Mouse (Mus musculus): Measurements from ENCODE around the gene Cyb561d2. TPM values are rescaled to one million over a fixed set of nuclear protein-coding genes. Genes with fewer than 3 reads are reported as not detected.
A peak's percentile ranks its signal among the peaks of the same experiment; 100 is the strongest.

The Cyb561d2 gene
- polyA plus RNA-seq, 1 experiment from 2014 or later, result 28.4 TPM

GRCm38 (mm10) chr9:107534408-107535202 lies 7.4 kb downstream of the Cyb561d2 start:
- peak overlapping the region; percentile 82 for H3K4me2 ChIP-seq
- peak overlapping the region; percentile 75 for H3K4me3 ChIP-seq
- H3K4me1 ChIP-seq, result peaks cover 29% of the 10 kb centered on the region
- no peaks in the 10 kb centered on the region for H3K27me3 ChIP-seq
- under 1% methylated on average over 40 of the region's 40 CpGs for WGBS
- peak; percentile 1; the same call in 1 of the 2 replicates for ATAC-seq (ENCODE audit: borderline replicate concordance, extremely low read depth, low FRiP score, low TSS enrichment)
- H3K27ac ChIP-seq, result peak overlapping the region; percentile 76
- no peaks in the 10 kb centered on the region for H3K9me3 ChIP-seq
- H3K9ac ChIP-seq, result peak overlapping the region; percentile 85
- peaks cover 24% of the 10 kb centered on the region for H3K36me3 ChIP-seq

- Histone ChIP-seq H3K4me2 (peak within 1 kb of the TSS; percentile 82), H3K9me3 (no peaks in the 10 kb centered on the region), H3K36me3 (peaks cover 17% of the 10 kb centered on the region), H3K4me3 (peak within 1 kb of the TSS; percentile 75), H3K4me1 (peaks cover 29% of the 10 kb centered on the region), H3K27me3 (peaks cover 4% of the 10 kb centered on the region; the same call in 1 of the 2 replicates), H3K27ac (peak within 1 kb of the TSS; percentile 76), H3K9ac (peak within 1 kb of the TSS; percentile 85)
- peak; percentile 97 for ATAC-seq (ENCODE audit: borderline replicate concordance, extremely low read depth, low FRiP score, low TSS enrichment)
- WGBS, result under 1% methylated on average over 48 of the region's 48 CpGs
Observed at GRCm38 (mm10) chr9:107533791-107534407, 8.1 kb downstream of the Cyb561d2 start, which contains the start of gene Tmem115. Tmem115 (plus strand) TSS chr9:107533945.

GRCm38 (mm10) chr9:107526198-107527026 lies 15.6 kb downstream of the Cyb561d2 start:
- peak; percentile 66; the same call in 1 of the 2 replicates for ATAC-seq (ENCODE audit: borderline replicate concordance, extremely low read depth, low FRiP score, low TSS enrichment)
- no peak overlapping the region for H3K27ac ChIP-seq
- 4% methylated on average over 44 of the region's 44 CpGs for WGBS
- H3K4me1 ChIP-seq, result peaks cover 22% of the 10 kb centered on the region
- H3K4me3 ChIP-seq, result peak overlapping the region; percentile 31
- H3K9ac ChIP-seq, result no peak overlapping the region
- H3K9me3 ChIP-seq, result no peaks in the 10 kb centered on the region
- no peaks in the 10 kb centered on the region for H3K36me3 ChIP-seq
- peaks cover 36% of the 10 kb centered on the region for H3K27me3 ChIP-seq
- peak overlapping the region; percentile 76 for H3K4me2 ChIP-seq

GRCm38 (mm10) chr9:107522400-107522711 lies 19.6 kb downstream of the Cyb561d2 start:
- no peak for ATAC-seq (ENCODE audit: borderline replicate concordance, extremely low read depth, low FRiP score, low TSS enrichment)
- Histone ChIP-seq H3K4me1 (peaks cover 22% of the 10 kb centered on the region), H3K27ac (no peak overlapping the region; the same call in 1 of the 2 replicates), H3K9me3 (no peaks in the 10 kb centered on the region), H3K36me3 (no peaks in the 10 kb centered on the region), H3K27me3 (peaks cover 24% of the 10 kb centered on the region), H3K9ac (no peak overlapping the region), H3K4me3 (no peak overlapping the region), H3K4me2 (peak overlapping the region; percentile 52)
- 34% methylated on average over 2 of the region's 2 CpGs for WGBS

GRCm38 (mm10) chr9:107521711-107522399 lies 20.1 kb downstream of the Cyb561d2 start:
- Histone ChIP-seq H3K4me2 (peak overlapping the region; percentile 52), H3K9me3 (no peaks in the 10 kb centered on the region), H3K36me3 (no peaks in the 10 kb centered on the region), H3K9ac (no peak overlapping the region), H3K27me3 (peaks cover 19% of the 10 kb centered on the region), H3K27ac (no peak overlapping the region; the same call in 1 of the 2 replicates), H3K4me3 (no peak overlapping the region), H3K4me1 (peaks cover 17% of the 10 kb centered on the region)
- ATAC-seq (ENCODE audit: borderline replicate concordance, extremely low read depth, low FRiP score, low TSS enrichment), result 0 out of 2 replicates have a peak, but pooled peaks have one; percentile 28
- 19% methylated on average over 25 of the region's 25 CpGs for WGBS

- H3K4me3 ChIP-seq, result no peak overlapping the region
- peaks cover 12% of the 10 kb centered on the region for H3K27me3 ChIP-seq
- WGBS, result 44% methylated on average over 5 of the region's 5 CpGs
- no peaks in the 10 kb centered on the region for H3K36me3 ChIP-seq
- peak overlapping the region; percentile 52; the same call in 1 of the 2 replicates for H3K4me2 ChIP-seq
- peaks cover 10% of the 10 kb centered on the region for H3K4me1 ChIP-seq
- no peaks in the 10 kb centered on the region for H3K9me3 ChIP-seq
- H3K9ac ChIP-seq, result no peak overlapping the region
- ATAC-seq (ENCODE audit: borderline replicate concordance, extremely low read depth, low FRiP score, low TSS enrichment), result no peak
- H3K27ac ChIP-seq, result no peak overlapping the region
Observed at GRCm38 (mm10) chr9:107521190-107521589, 20.8 kb downstream of the Cyb561d2 start.

- H3K4me2 ChIP-seq, result no peak overlapping the region
Observed at GRCm38 (mm10) chr9:107520331-107520730, 21.7 kb downstream of the Cyb561d2 start.

GRCm38 (mm10) chr9:107514303-107514955 lies 27.6 kb downstream of the Cyb561d2 start:
- H3K4me1 ChIP-seq, result no peaks in the 10 kb centered on the region
- H3K27ac ChIP-seq, result no peak overlapping the region
- no peak overlapping the region for H3K9ac ChIP-seq
- 10% methylated on average over 14 of the region's 14 CpGs for WGBS
- H3K9me3 ChIP-seq, result no peaks in the 10 kb centered on the region
- no peak for ATAC-seq (ENCODE audit: borderline replicate concordance, extremely low read depth, low FRiP score, low TSS enrichment)
- no peak overlapping the region for H3K4me3 ChIP-seq
- H3K36me3 ChIP-seq, result no peaks in the 10 kb centered on the region
- H3K4me2 ChIP-seq, result no peak overlapping the region
- peaks cover 2% of the 10 kb centered on the region; the same call in 1 of the 2 replicates for H3K27me3 ChIP-seq

More at GRCm38 (mm10) chr9:107520331-107520730, 21.7 kb downstream of the Cyb561d2 start:
- 65% methylated on average over 6 of the region's 6 CpGs for WGBS
- Histone ChIP-seq H3K36me3 (no peaks in the 10 kb centered on the region), H3K4me1 (peaks cover 9% of the 10 kb centered on the region), H3K27me3 (peaks cover 3% of the 10 kb centered on the region; the same call in 1 of the 2 replicates), H3K9me3 (no peaks in the 10 kb centered on the region), H3K4me3 (no peak overlapping the region), H3K9ac (no peak overlapping the region), H3K27ac (no peak overlapping the region)
- no peak for ATAC-seq (ENCODE audit: borderline replicate concordance, extremely low read depth, low FRiP score, low TSS enrichment)

- no peak overlapping the region for H3K4me2 ChIP-seq
- H3K27me3 ChIP-seq, result 0 out of 2 replicates have a peak, but pooled peaks cover 5% of the 10 kb centered on the region
- no peak overlapping the region for H3K9ac ChIP-seq
- WGBS, result 74% methylated on average over 16 of the region's 16 CpGs
- no peaks in the 10 kb centered on the region for H3K36me3 ChIP-seq
- H3K4me1 ChIP-seq, result no peaks in the 10 kb centered on the region
- no peak overlapping the region for H3K27ac ChIP-seq
- H3K9me3 ChIP-seq, result no peaks in the 10 kb centered on the region
- ATAC-seq (ENCODE audit: borderline replicate concordance, extremely low read depth, low FRiP score, low TSS enrichment), result no peak
- H3K4me3 ChIP-seq, result no peak overlapping the region
Observed at GRCm38 (mm10) chr9:107512326-107512725, 29.7 kb downstream of the Cyb561d2 start.

GRCm38 (mm10) chr9:107511436-107511835 lies 30.6 kb downstream of the Cyb561d2 start:
- H3K9ac ChIP-seq, result no peak overlapping the region
- no peak overlapping the region for H3K4me3 ChIP-seq
- WGBS, result 38% methylated on average over 8 of the region's 8 CpGs
- ATAC-seq (ENCODE audit: borderline replicate concordance, extremely low read depth, low FRiP score, low TSS enrichment), result no peak
- 0 out of 2 replicates have a peak, but pooled peaks cover 5% of the 10 kb centered on the region for H3K27me3 ChIP-seq
- H3K4me1 ChIP-seq, result no peaks in the 10 kb centered on the region
- H3K36me3 ChIP-seq, result no peaks in the 10 kb centered on the region
- H3K27ac ChIP-seq, result no peak overlapping the region
- H3K9me3 ChIP-seq, result no peaks in the 10 kb centered on the region
- H3K4me2 ChIP-seq, result no peak overlapping the region
